Mouse (Mus musculus) spleen, adult 18-20 months (tissue): ENCODE data around the gene Fgf11.

Experiments
- DNase-seq, 2 experiments: peaks; one replicate each; pipeline ENCODE4 v3.0.0; 2022; ENCODE audit warnings: mixed read lengths in 2 of 2

The Fgf11 gene

GRCm38 (mm10) chr11:69801379-69801977 lies at the start of gene Fgf11:
TSS of gene Fgf11 (minus strand) at chr11:69801857.
- no peak for DNase-seq

GRCm38 (mm10) chr11:69850754-69851153 lies 49.1 kb upstream of the Fgf11 start:
- no peak for DNase-seq

- DNase-seq: no peak
These were observed 48.2 kb upstream of the Fgf11 start for GRCm38 (mm10) chr11:69849884-69850283.

GRCm38 (mm10) chr11:69849128-69849527 lies 47.5 kb upstream of the Fgf11 start:
- DNase-seq: no peak

GRCm38 (mm10) chr11:69848021-69848420 lies 46.4 kb upstream of the Fgf11 start:
- no peak for DNase-seq

GRCm38 (mm10) chr11:69846738-69847688 lies 45.4 kb upstream of the Fgf11 start:
- DNase-seq: no peak

- DNase-seq: peak; percentile 81 to 94
These were observed 44.6 kb upstream of the Fgf11 start, which contains the start of gene Plscr3 for GRCm38 (mm10) chr11:69846198-69846680. TSS of gene Plscr3 (plus strand) at chr11:69846376.

GRCm38 (mm10) chr11:69838714-69839104 lies 37.1 kb upstream of the Fgf11 start:
- DNase-seq: no peak

GRCm38 (mm10) chr11:69837952-69838713 lies 36.5 kb upstream of the Fgf11 start, which contains the start of gene Tmem256:
TSS of gene Tmem256 (plus strand) at chr11:69838514.
- peak; percentile 78 to 81 for DNase-seq

GRCm38 (mm10) chr11:69837604-69837951 lies 35.9 kb upstream of the Fgf11 start, which contains the start of gene Nlgn2:
TSS of gene Nlgn2 (minus strand) at chr11:69837784.
- no peak for DNase-seq

- no peak for DNase-seq
These were observed 35.3 kb upstream of the Fgf11 start for GRCm38 (mm10) chr11:69836703-69837576.

GRCm38 (mm10) chr11:69835966-69836335 lies 34.3 kb upstream of the Fgf11 start:
- no peak for DNase-seq

- no peak for DNase-seq
These were observed 33.8 kb upstream of the Fgf11 start for GRCm38 (mm10) chr11:69835326-69835965.

- DNase-seq: peak in 1 of 2 experiments; percentile 48
These were observed 32.4 kb upstream of the Fgf11 start for GRCm38 (mm10) chr11:69834001-69834549.

- DNase-seq: no peak
These were observed 31.9 kb upstream of the Fgf11 start for GRCm38 (mm10) chr11:69833554-69833953.

GRCm38 (mm10) chr11:69828832-69829231 lies 27.2 kb upstream of the Fgf11 start:
- no peak for DNase-seq

GRCm38 (mm10) chr11:69823456-69823855 lies 21.8 kb upstream of the Fgf11 start:
- DNase-seq: no peak

- DNase-seq: no peak
These were observed 20.4 kb upstream of the Fgf11 start, which contains the start of gene Spem1 for GRCm38 (mm10) chr11:69822080-69822479. TSS of gene Spem1 (minus strand) at chr11:69822180.

- no peak for DNase-seq
These were observed 17.2 kb upstream of the Fgf11 start for GRCm38 (mm10) chr11:69818871-69819270.

- DNase-seq: no peak
These were observed 16.7 kb upstream of the Fgf11 start, which contains the start of gene Spem2 for GRCm38 (mm10) chr11:69818365-69818764. TSS of gene Spem2 (minus strand) at chr11:69818465.

- DNase-seq: no peak
These were observed 14.9 kb upstream of the Fgf11 start for GRCm38 (mm10) chr11:69816520-69816919.
